In the genomic region with DNA sequence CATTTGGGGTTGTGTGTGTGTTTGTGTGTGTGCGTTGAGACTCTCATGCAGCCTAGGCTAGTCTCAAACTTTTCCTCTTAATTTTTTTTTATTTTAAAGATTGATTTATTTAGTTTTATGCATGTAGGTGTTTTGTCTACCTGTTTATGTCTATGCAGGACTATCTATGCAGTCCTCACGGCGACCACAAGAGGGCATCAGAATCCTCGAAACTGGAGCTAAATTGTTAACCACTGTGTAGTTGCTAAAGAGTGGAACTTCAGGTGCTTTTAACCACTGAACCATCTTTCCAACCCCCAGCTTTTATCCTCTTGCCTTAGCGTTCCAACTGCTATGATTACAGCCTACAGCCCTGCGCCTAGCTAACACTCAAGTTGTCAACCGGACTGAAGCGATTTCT, we compare ENCODE assay signal across 8 mouse cellular contexts. TPM values are rescaled to one million over a fixed set of nuclear protein-coding genes. Genes with fewer than 3 reads are reported as not detected.
DNase-seq lines count a peak whose midpoint lies in the region; ATAC-seq and TF ChIP-seq lines count a peak whose summit lies in the region.

No protein-coding gene starts in this region.

- H3K4me3 ChIP-seq in kidney, embryonic 14.5 days (ENCODE audit: low read length): no peak overlapping the region
- H3K4me3 ChIP-seq in cerebellum, adult 2 months (replicated peaks; ENCODE audit: insufficient read depth, low read depth, low read length): no peak overlapping the region
- no peak overlapping the region for H3K4me3 ChIP-seq in liver, postnatal 0 days (ENCODE audit: low read depth, low read length)

- peak; percentile 51; the same call in 1 of the 2 replicates for TF ChIP-seq CTCF in cerebellum, adult 2 months (IDR thresholded peaks at IDR 0.05; ENCODE audit: borderline replicate concordance, insufficient read depth, low read depth, low read length)
- peak; percentile 73 for TF ChIP-seq CTCF in liver, postnatal 0 days (IDR thresholded peaks at IDR 0.05; ENCODE audit: low read depth)

- no peaks in the 10 kb centered on the region for H3K27me3 ChIP-seq in kidney, embryonic 14.5 days (ENCODE audit: control insufficient read depth, insufficient read depth, low read length)
- H3K27me3 ChIP-seq in cerebellum, adult 2 months (ENCODE audit: control insufficient read depth, insufficient read depth, low read length): no peaks in the 10 kb centered on the region
- H3K27me3 ChIP-seq in liver, postnatal 0 days (ENCODE audit: insufficient read depth, low read length): no peaks in the 10 kb centered on the region

- no peak for TF ChIP-seq EP300 in liver, postnatal 0 days (IDR thresholded peaks at IDR 0.05; ENCODE audit: low read depth)

- H3K4me1 ChIP-seq in kidney, embryonic 14.5 days (ENCODE audit: control insufficient read depth, insufficient read depth, low read length): no peaks in the 10 kb centered on the region
- no peaks in the 10 kb centered on the region for H3K4me1 ChIP-seq in cerebellum, adult 2 months (ENCODE audit: control insufficient read depth, insufficient read depth, low read length)
- H3K4me1 ChIP-seq in liver, postnatal 0 days (ENCODE audit: insufficient read depth): no peaks in the 10 kb centered on the region

- no peak for ATAC-seq in kidney, embryonic 14.5 days (ENCODE audit: low FRiP score, low TSS enrichment)
- peak; percentile 80 for ATAC-seq in frontal cortex, adult (ENCODE audit: low TSS enrichment)
- no peak for ATAC-seq in liver, postnatal 0 days

- no peak for TF ChIP-seq POLR2A in cerebellum, adult 2 months (IDR thresholded peaks at IDR 0.05; ENCODE audit: borderline replicate concordance, insufficient read depth, low read length)

- 47% methylated on average over 8 of the region's 8 CpGs for WGBS in kidney, embryonic 14.5 days
- WGBS in cerebellum, adult 2 months: 50% methylated on average over 8 of the region's 8 CpGs
- WGBS in liver, postnatal 0 days (ENCODE audit: insufficient replicate concordance): 47% methylated on average over 8 of the region's 8 CpGs

- H3K36me3 ChIP-seq in kidney, embryonic 14.5 days (ENCODE audit: control insufficient read depth, insufficient read depth, low read length): no peaks in the 10 kb centered on the region
- H3K36me3 ChIP-seq in liver, postnatal 0 days (replicated peaks; ENCODE audit: insufficient read depth, low read length): no peaks in the 10 kb centered on the region

- no peak overlapping the region for H3K9ac ChIP-seq in kidney, embryonic 14.5 days (ENCODE audit: low read depth, low read length)
- H3K9ac ChIP-seq in liver, postnatal 0 days (replicated peaks): no peak overlapping the region

- H3K27ac ChIP-seq in kidney, embryonic 14.5 days (ENCODE audit: low read depth, low read length): no peak overlapping the region
- H3K27ac ChIP-seq in cerebellum, adult 2 months (ENCODE audit: insufficient read depth, low read length): no peak overlapping the region
- no peak overlapping the region for H3K27ac ChIP-seq in liver, postnatal 0 days (ENCODE audit: low read depth)

- no peaks in the 10 kb centered on the region for H3K9me3 ChIP-seq in kidney, embryonic 14.5 days (ENCODE audit: control insufficient read depth, low read length)
- no peaks in the 10 kb centered on the region for H3K9me3 ChIP-seq in liver, postnatal 0 days (ENCODE audit: low read length)

- no peak overlapping the region for H3K4me2 ChIP-seq in kidney, embryonic 14.5 days (replicated peaks; ENCODE audit: low read depth, low read length)
- no peak overlapping the region for H3K4me2 ChIP-seq in liver, postnatal 0 days (ENCODE audit: low read depth, low read length)

- DNase-seq in kidney, adult 18-20 months: peak; percentile 77
- DNase-seq in cerebellum, adult 2 months: peak; percentile 11 to 44
- DNase-seq in kidney, postnatal 14 days: peak; percentile 75
- peak; percentile 64 for DNase-seq in liver, postnatal 0 days
- DNase-seq in retina, postnatal 7 days (ENCODE audit: low read depth, low spot score): peak; percentile 23
- DNase-seq in urinary bladder, postnatal 4 days (ENCODE audit: low spot score in 2 of 2): peak; percentile 20 to 78

RNA-seq across cellular contexts. Expression of gene Trim60, which starts 4.1 kb away (rescaled TPM):
- polyA plus RNA-seq in kidney, embryonic 14.5 days (2014; fragmentation: Nextera tagmentation; extraction: Ambion mirVana): not detected in 2 replicates
- not detected in 2 replicates for polyA plus RNA-seq in cerebellum, adult 2 months (2012; rRNA removed)
- polyA plus RNA-seq in liver, postnatal 0 days (2015; fragmentation: Nextera tagmentation; extraction: Ambion mirVana): not detected in 2 replicates

RNA-seq across cellular contexts. Expression of gene Trim61, which starts 4.2 kb away (rescaled TPM):
- 0.13 and 0.24 TPM in 2 replicates for polyA plus RNA-seq in kidney, embryonic 14.5 days (2014; fragmentation: Nextera tagmentation; extraction: Ambion mirVana)
- not detected in 2 replicates for polyA plus RNA-seq in cerebellum, adult 2 months (2012; rRNA removed)
- polyA plus RNA-seq in liver, postnatal 0 days (2015; fragmentation: Nextera tagmentation; extraction: Ambion mirVana): not detected in 2 replicates

RNA-seq across cellular contexts. Expression of gene Apela, which starts 14.7 kb away (rescaled TPM):
- polyA plus RNA-seq in kidney, embryonic 14.5 days (2014; fragmentation: Nextera tagmentation; extraction: Ambion mirVana): 11.3 and 13.5 TPM in 2 replicates
- not detected in 2 replicates for polyA plus RNA-seq in cerebellum, adult 2 months (2012; rRNA removed)
- 0.46 and 0.50 TPM in 2 replicates for polyA plus RNA-seq in liver, postnatal 0 days (2015; fragmentation: Nextera tagmentation; extraction: Ambion mirVana)

RNA-seq across cellular contexts. Expression of gene Trim75, which starts 34.9 kb away (rescaled TPM):
- not detected in 2 replicates for polyA plus RNA-seq in kidney, embryonic 14.5 days (2014; fragmentation: Nextera tagmentation; extraction: Ambion mirVana)
- not detected in 2 replicates for polyA plus RNA-seq in cerebellum, adult 2 months (2012; rRNA removed)
- polyA plus RNA-seq in liver, postnatal 0 days (2015; fragmentation: Nextera tagmentation; extraction: Ambion mirVana): not detected in 2 replicates

RNA-seq across cellular contexts. Expression of gene Gm10663, which starts 52.3 kb away (rescaled TPM):
- polyA plus RNA-seq in kidney, embryonic 14.5 days (2014; fragmentation: Nextera tagmentation; extraction: Ambion mirVana): not detected in 2 replicates
- not detected in 2 replicates for polyA plus RNA-seq in cerebellum, adult 2 months (2012; rRNA removed)
- not detected in 2 replicates for polyA plus RNA-seq in liver, postnatal 0 days (2015; fragmentation: Nextera tagmentation; extraction: Ambion mirVana)

Comparison
In these comparisons a context has a peak if more than half of its experiments do, and no peak if none do; other contexts are left out.
1. DNase-seq: peak in every context shown above with its lines; median percentile 77 in kidney, adult 18-20 months; 75 in kidney, postnatal 14 days; 64 in liver, postnatal 0 days; 49 in urinary bladder, postnatal 4 days; 28 in cerebellum, adult 2 months; 23 in retina, postnatal 7 days.